Mouse (Mus musculus) urinary bladder, postnatal 36 days (tissue): ENCODE data around the gene Npdc1.

Source experiments
- DNase-seq, 2 experiments: peaks; one replicate each; pipeline ENCODE4 v3.0.0; 2022; ENCODE audit warnings: low spot score in 2 of 2, mixed read lengths in 1 of 2

Gene Npdc1

DNA sequence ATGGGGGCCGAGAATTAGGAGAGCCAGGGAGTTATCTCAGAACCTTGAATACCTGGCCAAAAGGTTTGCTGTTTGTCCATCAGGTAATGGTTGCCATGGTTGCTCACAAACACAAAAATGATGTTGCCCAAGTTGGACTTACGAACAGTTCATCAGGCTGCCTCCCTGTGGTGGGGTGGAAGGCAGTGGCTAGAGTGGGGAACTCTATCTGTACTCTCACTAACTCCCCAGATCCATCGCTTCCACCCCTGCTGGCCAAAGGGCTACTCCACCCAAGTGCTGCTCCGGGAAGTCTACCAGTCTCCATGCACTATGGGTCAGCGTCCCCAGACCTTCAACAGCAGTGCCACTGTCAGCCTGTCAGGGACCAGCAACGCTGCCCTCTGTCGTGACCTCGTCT, at the start of gene Npdc1:
TSS of gene Npdc1 (plus strand) at position 301 of the 400 bp plus-strand sequence.
- no peak for DNase-seq

DNA sequence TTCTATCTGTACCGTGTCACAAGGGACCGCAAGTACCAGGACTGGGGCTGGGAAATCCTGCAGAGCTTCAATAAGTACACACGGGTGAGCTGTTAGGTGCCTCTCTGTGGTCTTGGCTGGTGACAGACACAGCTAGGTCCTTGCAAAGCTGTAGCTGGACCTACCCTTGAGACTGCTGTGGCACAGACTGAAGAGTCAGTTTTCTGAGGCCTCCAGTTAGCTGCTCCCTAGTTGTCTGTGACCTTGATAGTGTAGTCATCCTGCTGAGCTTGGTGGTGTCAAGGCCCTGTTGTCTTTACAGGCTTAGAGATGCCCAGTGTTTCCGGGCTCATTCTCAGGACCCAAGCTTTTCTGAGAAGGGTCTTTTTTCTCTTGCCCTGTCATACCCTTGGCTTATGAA, 49.7 kb upstream of the Npdc1 start:
- DNase-seq: no peak

DNA sequence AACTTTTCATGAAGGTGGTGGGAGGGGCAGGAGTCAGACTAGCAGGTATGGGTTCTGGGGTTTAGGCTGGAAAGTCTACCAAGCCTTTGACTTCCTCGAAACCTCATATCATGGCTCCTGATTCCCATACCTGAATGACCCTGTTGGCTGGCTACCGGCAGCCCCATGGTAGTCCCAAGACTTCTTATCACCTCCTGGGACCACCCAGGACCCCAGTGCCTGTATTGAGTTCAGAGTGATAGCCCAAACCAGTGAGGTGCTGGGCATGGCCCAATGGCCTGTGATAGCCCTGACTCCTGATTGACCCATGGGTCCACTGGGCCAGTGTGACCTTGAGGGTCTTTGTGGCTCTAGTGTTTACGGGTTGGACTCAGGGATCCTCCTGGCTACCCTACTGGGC, 48.5 kb upstream of the Npdc1 start:
- no peak for DNase-seq

DNA sequence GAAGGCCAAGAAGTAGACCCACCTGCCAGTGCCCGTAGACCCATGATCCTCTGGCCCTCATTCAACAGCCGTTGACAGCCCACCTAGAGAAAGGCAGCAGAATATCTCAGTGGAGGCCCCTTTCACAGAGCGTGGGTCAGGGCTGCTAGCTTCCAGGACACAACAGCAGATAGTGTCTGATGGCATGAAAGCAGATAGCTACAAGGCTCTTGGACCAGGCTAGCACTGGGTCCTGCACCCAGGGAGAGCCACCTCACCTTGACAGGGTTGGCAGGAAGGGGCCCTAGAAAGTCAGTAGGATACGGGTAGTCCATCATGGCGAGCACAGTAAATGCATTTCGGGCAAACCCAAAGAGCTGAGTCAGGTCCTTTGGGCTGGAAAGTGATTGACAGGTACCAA, 44.9 kb upstream of the Npdc1 start:
- DNase-seq: no peak

DNA sequence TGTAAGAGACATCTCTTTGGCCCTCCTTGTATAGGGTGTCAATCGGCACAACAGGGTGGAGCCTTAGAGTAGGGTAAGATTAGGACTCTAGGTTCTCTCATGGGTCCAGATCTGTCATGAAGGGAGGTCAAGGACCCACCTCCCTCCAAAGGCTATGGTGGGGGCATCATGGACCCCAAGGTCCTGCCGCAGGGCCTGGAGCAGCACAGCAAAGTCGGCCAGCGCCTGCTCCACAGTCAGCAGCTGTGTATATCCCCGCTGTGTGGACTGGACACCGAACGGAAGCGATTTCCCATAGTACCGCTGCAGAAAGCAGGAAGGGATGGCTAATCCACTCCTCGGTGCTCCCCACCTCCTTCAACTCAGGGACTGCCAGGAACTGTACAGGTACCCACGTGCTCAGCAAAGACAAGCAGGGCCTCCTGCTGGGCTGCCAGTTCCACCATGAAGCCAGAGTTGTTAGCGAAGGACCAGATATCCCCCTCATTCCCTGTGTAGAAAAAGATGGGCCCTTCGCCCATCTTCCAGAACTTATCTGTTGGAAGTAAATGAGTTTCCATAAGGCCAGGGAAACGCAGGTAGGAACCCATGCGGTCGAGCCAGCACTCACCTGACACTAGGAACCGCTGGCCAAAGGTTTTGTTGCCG, 43.6 kb upstream of the Npdc1 start:
- DNase-seq: no peak

DNA sequence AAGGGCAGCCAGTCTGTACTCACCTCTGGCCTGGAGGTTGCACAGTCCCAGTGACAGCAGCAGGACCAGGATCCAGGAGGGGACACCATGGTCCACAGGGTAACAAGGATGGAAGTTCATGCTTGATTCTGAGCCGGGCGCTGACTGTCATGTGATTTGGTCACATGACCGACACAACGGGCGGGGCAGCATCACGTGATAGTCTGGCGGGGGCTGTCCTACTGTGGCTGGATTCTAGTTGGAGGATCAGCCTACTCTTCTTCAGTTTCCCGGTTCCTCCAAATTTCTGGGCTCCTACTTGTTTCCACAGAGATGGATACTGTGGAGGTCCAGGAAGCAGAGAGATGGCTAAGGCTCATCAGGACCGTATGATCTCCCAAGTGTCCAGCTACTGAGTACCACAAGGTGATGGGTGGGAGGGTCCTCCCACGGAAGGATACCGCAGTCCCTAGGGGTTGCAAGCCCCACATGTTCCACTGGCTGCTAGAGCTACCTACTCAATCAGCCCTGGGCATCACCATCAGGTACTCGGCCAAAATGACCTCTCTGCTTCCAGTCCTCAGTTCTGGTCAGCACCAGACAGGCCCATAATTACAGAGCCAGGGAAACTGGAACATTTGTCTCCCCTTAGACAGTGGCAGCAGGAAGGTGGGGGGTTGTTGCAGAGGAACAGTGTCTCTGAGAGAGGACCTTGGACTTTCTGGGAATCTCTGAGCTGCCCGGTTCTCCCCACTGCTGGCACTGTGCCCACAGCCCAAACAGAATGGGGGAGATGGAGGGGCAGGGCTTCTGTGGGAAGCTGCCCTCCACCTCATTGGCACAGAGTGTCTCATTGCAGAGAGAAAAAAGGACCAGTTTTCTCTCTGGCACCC, 42.7 kb upstream of the Npdc1 start, which contains the start of gene Dpp7:
TSS of gene Dpp7 (minus strand) at position 152 of the 872 bp plus-strand sequence.
- DNase-seq: peak; percentile 64 to 78

DNA sequence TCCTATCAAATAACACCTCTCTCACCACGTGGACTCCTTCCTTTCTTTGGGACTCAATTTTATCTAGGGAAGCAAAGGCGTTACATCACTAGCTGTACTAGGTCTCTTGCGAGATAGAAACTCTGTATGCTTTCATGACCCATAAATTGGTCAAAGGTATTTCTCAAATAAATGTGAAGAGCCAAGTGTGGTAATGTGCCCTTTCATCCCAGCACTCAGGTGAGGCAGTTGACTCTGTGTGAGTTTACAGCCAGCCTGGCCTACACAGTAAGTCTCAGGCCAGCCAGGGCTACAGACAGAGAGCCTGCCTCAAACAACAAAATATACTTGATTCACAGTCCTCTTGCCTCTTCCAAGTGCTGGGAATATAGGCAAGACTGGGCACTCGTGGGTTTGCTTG, 39.3 kb upstream of the Npdc1 start:
- DNase-seq: no peak

DNA sequence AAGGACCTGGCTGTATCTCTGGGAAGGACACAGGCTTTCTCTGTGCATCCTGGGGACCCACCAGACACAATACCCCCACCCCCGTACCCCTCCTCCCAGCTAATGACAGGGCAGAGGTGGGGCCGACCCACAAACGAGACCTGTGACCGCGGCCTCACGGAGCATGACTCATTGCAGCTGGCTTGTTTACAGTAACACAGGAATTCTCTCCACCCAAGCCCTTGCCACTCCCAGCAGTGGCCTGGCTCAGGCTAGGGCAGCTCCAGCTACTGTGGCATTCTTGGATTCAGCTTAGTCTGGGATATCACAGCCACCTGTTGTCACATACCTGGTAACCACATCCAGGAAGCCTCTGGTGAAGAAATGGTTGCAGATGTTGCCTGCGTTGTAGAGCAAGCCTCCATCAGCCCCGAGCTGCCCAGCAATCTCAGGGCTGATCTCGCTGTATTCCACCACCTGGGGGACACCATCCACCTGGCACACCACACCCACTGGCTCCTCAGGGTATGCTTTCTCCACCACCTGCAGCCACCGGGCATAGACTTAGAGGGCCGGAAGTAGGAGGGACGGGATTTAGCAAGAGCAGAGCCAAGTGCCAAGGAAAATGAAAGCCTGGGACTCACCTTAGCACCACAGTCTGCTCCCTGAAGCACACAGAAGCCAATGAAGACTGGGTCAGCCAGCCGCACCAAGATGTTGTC, 35.5 kb upstream of the Npdc1 start:
- DNase-seq: peak in 1 of 2 experiments; percentile 47

DNA sequence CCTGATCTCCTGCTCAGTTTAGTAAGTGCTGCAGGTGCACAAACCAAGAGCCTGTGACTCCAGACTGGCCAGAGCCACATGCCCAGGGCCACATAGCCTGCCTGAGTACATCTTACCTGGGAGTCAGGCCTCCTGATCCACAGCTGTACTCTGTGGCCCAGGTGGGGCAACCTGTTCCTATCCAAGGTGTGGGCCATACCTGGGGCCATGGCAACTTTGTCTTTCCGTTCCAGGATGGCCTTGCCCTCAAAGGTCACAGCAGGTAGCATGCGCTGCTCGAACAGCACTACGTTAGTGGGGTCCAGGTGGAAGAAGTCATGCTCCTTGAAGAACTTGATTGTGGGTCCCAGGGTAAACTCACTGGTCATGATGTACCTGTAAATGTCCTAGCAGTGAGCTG, 34.8 kb upstream of the Npdc1 start:
- DNase-seq: no peak

DNA sequence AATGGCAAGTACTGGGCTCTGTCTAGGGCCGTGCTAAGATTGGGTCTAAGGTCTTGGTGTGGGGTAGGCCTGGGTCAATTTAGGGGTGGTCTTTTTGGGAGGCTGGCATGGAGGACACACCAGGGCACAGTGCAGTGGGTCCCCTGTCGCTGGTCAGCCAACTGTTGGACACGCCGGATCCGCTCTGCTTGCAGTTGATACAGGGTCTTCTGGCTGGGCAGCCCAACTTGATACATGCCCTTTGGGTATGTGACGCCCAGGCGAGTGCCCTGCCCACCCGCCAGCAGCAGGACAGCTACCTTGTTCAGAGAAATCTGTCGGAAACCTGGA, 34.4 kb upstream of the Npdc1 start:
- DNase-seq: no peak

DNA sequence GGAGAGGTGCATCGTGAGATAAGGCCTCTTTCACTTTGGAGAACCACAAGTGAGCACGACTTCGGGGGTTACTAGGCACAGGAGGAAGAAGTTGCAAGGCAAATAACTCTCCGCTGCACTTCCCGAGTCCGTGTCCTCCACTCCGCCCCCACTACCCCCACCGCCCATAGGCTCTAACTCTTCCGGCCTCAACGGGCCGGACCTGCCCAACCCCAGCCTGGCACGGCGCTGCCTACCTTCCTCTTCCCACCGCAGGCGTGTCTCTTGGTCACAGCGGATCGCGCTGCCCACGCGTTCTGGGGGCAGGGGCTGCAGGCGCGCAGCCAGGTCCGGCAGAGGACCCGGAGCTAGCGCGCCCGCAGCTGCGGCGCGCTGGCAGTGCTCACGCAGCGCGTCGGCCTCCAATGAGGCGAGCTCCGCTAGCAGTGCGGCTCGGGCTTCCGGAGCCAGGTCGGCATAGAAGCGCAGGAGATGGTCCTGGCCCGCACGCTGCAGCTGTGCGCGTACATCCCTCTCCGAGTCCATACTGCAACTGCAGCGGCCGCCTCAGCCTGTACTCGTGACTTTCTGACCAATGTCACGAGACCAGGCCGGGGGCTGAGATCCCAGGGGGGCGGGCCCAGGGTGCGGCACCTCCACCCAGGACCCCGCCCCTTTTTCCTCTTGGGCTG, 33.9 kb upstream of the Npdc1 start, which contains the start of gene Uap1l1:
TSS of gene Uap1l1 (minus strand) at position 592 of the 671 bp plus-strand sequence.
- peak; percentile 74 to 85 for DNase-seq

DNA sequence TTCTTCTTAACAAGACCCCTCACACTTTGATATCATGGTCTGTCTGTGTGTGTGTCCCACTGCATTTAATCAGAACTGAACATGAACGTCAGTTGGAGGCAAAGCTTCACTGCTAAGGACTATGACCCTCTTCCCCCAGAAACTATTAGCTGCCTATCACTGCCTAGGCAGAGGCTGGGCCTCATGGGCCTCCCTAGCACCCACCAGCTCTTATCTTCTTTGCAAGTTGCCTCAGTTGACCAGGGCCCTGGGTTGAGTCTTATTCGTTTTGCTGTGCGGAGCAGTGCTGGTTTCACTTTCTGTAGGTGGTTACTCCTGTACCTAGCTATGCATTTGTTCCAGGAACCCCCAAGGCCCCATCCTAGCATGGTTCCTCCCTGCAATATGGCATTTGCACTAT, 29.2 kb upstream of the Npdc1 start:
- no peak for DNase-seq

DNA sequence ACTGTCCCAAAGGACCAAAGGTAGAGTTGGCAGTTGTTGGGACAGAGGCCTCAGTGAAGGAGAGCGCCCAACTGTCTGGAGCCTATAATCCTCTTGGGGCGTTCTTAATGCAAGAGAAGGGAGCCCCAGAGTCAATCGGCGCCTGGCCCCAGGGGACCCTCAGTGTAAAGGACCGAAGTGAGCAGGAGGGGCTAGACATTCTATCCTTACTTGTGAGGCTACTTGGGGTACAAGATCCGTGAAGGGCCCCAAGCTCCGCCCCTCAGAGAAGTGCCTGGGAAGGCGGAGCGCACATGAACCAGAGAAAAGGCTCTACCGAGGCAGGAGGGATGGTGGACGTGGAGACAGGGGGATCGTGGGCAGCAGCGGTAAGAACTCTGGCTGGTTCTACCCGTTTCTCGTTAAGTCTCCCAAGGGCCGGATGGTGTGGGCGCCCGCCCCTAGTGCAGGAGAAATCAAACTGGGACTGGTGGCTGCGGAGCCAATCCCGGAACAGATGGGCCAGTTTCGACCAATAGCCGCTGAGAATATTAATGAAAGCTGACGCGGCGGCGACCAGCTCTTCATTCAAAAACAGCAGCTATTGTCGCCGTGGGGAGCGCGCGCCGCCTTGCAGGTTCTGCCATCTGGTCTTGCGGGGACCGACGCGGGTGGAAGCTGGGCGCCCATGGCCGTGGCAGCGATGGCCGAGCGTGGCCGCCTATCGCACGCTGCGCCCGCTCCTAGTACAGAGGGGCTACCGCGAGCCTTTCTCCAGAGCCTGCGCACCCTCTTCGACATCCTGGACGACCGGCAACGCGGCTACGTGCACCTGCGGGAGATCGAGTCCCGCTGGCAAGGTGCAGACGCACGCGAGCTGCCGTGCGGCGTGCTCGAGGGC, 27.1 kb upstream of the Npdc1 start, which contains the start of gene Sapcd2:
TSS of gene Sapcd2 (plus strand) at position 558 of the 880 bp plus-strand sequence.
- peak; percentile 75 to 86 for DNase-seq

DNA sequence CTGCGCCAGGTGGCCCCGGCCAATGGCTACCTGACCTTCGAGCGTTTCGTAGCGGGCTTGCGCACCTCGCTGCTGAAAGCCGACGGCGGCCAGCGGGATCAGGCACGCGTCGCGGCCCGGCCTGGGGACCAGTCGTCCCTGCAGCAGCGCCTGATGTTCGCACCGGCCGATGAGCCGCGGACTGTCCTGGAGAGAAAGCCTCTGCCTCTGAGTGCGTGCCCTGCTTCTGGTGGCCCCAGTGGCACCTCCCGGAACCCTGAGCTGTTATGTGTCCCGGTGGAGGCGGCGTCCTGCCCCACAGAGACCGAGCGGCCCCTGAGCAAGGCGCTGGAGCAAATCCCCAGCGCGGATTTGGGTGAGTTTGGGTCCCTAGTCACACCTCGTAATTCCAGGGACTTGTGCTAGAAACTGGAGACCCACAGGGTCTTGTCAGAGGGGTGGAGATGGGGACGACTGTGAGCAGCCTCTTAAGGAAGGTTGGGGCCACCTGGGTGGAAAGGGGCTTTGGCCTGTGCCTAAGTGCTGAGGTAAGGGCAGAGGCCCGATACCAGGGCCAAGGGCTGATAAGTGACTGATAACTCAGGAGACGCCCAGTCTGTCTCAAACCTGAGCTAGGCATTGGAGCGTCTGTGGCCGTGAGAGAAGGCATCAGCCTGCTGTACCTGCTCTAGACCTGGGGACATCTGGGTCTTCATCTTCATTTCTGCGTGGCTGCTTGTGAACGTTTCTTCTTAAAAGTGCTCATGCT, 26.3 kb upstream of the Npdc1 start:
- DNase-seq: no peak

DNA sequence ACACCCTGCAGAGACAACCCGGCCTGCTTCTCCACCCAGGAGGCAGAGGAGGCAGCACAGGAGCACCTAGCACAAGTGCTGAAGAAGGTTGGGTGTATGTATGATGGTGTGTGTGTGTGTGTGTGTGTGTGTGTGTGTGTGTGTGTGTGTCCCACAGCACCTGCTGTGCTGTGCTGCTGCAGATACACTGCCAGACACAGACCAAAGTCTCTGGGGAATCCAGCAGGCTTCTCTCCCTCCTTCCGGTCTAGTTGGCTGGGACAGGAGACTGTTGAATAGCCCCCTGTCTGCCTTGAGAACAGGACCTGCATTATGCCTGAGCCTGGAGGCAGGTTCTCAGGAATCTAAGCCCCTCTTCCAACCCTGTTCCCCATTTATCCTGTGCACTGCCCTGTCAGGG, 25.7 kb upstream of the Npdc1 start:
- no peak for DNase-seq

DNA sequence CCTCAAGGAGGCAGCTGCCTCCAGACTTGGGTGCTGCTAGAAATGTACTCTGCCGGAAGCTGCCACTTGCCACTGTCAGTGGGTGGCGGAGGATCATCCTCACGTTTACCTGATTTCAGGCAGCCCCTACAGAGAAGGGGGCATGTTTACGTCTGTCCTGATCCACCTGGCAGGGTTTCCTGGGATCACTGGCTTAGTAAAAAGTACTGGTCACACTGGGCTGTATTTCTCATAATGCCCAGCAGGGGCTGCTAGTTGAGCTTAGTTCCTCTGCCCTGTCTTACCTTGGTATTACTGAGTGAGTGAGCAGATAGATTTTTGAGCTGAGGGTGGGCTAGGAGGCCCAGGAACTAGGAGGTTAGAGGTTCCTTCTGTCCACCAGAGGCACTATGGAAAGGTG, 22.6 kb upstream of the Npdc1 start:
- DNase-seq: peak in 1 of 2 experiments; percentile 57

DNA sequence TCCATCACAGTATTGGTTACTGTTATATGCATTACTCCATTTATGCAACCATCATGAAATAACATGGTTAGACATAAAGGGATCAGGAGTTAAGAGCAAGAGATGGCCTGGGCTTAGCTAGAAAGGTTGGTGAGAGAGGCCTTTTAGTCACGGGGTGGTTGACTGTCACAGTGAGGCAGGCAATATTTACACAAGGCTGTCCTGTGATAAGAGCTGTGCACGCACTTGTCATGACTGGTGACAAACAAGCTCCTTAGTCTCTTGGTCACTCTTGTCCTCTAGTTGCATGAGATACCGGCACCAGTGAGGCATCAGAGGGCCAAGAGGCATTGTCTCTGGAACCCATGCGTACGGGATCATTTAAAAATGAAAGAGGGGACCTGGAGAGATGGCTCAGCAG, 14.7 kb upstream of the Npdc1 start:
- DNase-seq: no peak

DNA sequence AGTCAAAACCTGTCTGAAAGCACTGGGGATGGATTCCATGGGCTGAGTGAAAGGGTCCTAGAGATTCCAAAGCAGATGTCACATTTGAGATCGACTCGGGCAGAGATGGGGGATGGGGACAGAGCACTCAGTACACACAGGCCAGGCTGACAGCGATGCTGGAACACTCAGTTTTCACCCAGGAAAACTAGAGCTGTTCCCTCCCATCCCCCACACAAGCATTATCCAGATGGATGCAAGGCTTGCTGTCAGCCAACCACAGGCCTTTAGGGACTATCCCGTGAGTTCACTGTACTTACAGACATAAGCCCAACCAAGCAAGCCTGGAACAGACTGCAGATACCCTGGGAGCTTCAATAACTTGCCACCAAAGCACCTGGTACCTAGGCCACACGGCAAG, 7.9 kb upstream of the Npdc1 start:
- DNase-seq: no peak

DNA sequence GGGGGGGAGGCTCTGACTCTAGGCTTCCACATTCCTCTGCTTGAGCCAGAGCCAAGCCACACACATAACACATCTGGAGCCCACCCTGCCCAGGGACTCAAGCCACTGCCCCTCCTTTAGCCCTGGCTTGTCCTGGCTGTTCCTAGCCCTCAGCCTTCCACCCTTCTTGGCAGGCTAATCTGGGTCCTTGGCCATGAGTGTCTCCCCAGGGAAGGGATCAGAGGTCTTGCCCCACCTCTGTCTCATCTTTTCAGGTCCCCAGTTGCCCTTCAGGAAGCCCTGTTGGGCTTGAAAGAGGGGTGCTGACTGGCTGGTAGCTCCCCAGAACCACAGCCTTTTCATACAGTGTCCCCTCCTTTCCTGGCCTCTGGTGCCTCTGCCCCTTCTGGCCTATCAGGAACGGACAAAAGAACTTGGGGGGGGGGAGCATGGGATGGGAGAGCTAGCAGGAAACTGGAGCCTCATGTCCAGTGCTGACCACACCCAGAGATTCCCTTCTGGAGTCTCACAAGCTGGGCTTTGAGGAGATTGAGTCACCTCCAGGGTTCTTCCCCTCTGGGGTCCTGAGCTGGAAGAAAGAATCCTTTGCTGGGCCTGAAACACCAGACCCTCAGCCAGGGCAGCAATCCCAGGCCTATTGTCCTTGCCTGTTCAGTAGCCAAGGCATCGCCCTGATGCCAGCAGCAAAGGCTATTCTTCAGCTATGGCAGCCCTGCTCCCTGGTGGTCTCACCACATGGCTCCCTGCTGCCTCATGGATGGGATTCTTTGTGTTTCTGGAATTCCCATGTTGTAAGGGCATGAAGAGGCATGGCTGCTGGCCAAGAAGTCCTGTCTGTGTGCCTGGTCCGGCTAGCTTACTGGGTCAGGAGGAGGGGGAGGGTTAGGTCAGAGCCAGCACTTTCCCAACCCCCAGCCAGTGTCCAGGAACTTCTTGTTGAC, 4.6 kb upstream of the Npdc1 start:
- peak; percentile 24 to 40 for DNase-seq
